Mouse (Mus musculus): ENCODE data around the gene Nfic. TPM values are rescaled to one million over a fixed set of nuclear protein-coding genes. Genes with fewer than 3 reads are reported as not detected.
A peak's percentile ranks its signal among the peaks of the same experiment; 100 is the strongest.

Gene Nfic
- total RNA-seq, 2 experiments from 2014 or later, result 59.5 to 66.8 TPM

DNA sequence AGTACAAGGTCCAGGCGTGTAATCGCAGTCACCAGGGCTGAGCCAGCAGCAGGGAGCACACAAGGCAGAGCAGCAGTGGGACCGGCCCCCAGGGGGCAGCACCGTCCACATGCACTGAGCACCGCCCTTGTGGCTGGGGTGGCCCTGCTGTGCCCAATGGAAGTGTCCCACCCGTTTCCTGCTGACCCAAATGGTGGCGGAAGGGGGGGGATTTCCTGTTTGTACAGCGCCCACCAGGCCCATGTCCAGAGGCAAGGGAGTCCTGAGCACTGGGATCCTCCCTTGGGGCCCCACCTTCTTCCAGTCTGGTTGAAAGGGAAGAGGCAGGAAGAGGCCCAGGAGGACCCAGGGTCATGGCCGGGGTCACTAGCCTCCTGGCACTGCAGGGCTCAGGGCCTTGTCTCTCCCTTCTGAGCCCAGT is 46.6 kb downstream of the Nfic start:
- peak in 1 of 2 experiments; percentile 73 for DNase-seq (ENCODE audit: extremely low spot score in 1 of 2, low spot score in 1 of 2)

- DNase-seq (ENCODE audit: extremely low spot score in 1 of 2, low spot score in 1 of 2), result no peak
Observed at GRCm38 (mm10) chr10:81408424-81408729, 47.1 kb downstream of the Nfic start.

DNA sequence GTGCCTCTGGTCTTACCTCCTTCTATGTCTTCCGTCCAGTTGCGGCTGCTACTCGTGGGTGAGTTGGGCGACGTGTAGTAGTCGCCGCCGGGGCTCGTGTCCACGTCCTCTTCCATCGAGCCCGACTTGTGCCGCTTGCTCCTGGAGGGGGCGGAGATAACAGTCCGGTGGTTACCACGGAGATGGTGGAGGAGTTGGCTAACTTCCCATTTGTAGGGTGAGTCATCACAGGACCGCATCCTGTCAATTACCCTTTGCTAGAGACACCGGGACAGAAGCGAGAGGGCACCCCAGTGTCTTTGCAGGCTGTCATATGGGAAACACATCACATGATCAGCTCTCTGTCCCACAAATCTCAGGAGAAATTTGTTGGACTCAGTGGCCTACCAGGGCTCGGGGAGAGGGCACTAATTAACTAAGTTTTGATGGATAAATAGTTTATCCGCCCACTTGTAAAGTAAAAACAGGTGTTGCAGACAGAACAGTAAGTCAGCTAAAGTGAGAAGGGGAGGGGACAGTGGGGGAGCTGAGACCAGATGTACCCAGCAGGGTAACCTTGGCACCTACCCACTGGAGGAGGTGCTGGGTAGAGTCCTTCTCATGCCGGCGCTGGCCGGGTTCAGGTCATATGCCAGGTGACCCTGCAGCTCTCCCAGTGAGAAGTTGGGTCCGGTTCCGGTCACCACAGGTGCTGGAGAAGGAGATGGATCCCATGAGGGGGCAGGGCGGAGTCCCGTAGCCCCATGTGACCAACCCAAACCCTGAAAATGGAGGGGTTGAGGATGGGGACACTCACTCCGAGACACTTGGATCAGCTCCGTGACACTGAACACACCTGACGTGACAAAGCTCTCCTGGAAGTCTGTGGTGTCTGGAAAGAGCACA is 47.7 kb downstream of the Nfic start:
- no peak for DNase-seq (ENCODE audit: extremely low spot score in 1 of 2, low spot score in 1 of 2)

- no peak for DNase-seq (ENCODE audit: extremely low spot score in 1 of 2, low spot score in 1 of 2)
Observed at GRCm38 (mm10) chr10:81406504-81407440, 48.7 kb downstream of the Nfic start.

DNA sequence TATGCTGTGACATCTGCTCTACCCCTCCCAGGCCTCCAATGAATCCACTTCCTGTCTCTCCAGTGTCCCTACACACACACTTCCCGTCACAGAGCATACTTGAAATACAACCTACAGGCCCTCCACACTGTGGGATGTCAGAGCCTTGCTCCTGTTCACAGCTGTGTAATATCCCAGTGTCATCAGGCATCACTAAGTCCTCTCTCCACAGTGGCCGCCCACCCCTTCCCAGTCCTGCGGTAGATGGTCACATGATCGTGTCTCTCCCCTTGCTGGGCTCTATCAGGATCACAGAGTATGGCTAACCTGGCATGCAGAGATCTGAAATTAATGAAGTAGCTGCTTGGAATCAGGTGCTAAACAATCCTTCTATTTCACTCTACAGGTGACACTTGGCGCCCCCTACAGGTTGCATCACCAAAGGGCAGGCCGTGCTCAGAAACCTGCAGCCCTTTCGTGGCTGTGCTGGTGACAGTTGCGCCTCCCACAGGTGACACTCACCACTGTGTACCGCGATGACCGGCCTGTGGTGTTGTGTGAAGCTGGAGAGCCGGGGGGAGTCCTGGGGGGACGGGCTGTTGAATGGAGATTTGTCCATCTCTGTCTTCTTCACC is 49.7 kb downstream of the Nfic start:
- DNase-seq (ENCODE audit: extremely low spot score in 1 of 2, low spot score in 1 of 2), result peak in 1 of 2 experiments; percentile 74

DNA sequence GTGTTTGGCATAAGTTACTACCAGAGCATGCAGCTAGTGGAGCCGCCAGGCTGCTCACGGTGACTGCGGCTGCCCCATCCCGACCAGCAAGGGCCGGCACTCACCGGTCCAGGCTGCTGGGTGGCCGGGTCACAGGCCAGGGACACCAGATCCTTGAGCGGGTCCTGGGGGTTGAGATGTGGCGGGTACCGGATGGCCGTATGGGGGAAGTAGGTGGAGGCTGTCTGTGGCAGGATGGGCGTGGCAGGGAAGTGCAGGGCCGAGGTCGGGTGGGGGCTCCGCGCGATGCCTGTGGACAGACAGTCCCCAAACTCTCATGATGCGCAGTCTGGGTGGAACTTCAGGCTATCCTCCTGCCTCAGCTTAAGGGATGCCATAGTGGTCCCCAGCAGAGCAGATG is 50.7 kb downstream of the Nfic start:
- no peak for DNase-seq (ENCODE audit: extremely low spot score in 1 of 2, low spot score in 1 of 2)

DNA sequence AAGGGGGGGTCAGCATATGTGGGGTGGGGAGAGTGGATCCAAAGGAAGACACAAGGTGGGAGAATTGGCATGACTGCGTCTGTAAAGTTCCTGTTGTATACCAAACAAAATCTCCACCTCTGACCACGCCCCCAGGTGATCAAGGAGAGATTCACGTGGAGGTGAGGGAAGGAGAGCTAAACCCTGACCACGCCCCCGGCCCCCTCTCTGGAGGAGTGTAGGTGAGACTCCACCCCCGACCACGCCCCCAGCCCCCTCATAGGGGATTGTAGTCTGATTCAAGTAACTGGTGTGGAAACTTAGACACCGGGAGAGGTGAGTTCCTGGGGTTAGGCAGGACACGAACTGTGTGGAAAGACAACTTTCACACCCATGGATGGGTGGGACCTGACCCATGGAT is 51.4 kb downstream of the Nfic start:
- DNase-seq (ENCODE audit: extremely low spot score in 1 of 2, low spot score in 1 of 2), result no peak

DNA sequence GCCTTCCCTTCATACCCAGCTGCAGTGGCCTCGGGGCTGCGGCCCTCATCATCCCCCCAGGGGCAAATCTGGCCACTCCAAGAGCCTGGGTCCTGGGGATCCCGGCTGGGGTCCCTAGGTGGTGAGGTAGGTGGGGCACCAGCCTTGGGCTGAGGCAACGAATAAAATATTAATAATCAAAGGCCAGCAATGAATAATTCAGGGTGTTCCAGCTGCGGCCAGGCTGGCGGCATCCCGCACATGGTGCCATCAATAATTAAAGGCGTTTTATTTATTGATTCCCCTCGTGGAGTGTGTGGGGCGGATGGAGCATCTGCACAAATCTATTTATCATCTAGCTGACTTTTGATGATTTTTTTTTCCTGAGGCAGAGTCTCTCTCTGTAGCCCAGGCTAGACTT is 51.9 kb downstream of the Nfic start:
- DNase-seq (ENCODE audit: extremely low spot score in 1 of 2, low spot score in 1 of 2), result no peak

GRCm38 (mm10) chr10:81402227-81402765 is 53.1 kb downstream of the Nfic start:
- DNase-seq (ENCODE audit: extremely low spot score in 1 of 2, low spot score in 1 of 2), result no peak

DNA sequence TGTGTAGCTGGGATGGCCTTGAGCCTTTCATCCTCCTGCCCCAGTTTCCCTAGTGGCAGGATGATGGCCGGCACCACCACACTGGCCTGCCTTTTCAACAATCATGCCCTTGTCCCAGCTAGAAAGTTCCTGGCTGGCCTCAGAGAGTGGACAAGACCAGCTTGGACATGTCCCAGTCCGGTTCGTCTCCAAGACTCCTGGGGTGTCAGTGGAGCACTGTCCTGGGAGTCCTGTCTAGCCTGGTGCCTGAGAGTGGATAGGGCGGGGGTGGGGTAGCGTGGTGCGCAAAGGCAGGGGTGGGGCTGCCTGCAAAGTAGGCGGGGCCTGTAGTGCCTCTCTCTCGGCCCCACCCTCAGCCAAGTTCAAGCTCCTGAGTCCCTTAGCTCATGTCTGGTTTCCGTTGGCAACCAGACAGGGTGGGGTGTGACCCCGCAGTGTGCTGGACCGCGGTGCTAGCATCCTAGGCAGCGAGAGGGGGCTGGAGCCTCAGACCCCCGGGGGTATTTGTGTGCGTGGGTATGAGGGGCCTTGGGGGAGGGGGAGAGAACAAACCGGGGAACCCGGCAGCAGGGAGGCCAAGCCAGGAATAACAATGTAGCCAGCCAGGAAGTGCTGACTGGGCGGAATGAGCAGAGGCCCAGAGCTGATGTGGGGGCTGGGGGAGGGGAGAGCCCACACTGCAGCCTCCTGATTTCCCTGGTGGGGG is 53.8 kb downstream of the Nfic start:
- DNase-seq (ENCODE audit: extremely low spot score in 1 of 2, low spot score in 1 of 2), result peak in 1 of 2 experiments; percentile 40

DNA sequence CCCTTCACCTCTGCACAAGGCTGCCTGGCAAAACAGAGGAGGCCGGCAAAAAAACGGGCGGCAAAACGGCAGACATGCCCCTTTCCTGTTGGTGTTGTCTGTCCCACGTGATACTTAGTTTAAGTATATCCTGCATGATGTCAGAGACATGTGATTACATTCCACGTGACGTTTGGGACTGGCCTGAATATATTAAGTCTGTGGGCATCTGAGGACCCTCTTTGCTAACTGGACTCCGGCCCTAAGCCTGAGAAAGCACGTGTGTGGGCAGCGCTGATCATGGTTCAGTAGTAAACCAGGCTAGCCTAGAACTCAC is 54.3 kb downstream of the Nfic start:
- DNase-seq (ENCODE audit: extremely low spot score in 1 of 2, low spot score in 1 of 2), result no peak

DNA sequence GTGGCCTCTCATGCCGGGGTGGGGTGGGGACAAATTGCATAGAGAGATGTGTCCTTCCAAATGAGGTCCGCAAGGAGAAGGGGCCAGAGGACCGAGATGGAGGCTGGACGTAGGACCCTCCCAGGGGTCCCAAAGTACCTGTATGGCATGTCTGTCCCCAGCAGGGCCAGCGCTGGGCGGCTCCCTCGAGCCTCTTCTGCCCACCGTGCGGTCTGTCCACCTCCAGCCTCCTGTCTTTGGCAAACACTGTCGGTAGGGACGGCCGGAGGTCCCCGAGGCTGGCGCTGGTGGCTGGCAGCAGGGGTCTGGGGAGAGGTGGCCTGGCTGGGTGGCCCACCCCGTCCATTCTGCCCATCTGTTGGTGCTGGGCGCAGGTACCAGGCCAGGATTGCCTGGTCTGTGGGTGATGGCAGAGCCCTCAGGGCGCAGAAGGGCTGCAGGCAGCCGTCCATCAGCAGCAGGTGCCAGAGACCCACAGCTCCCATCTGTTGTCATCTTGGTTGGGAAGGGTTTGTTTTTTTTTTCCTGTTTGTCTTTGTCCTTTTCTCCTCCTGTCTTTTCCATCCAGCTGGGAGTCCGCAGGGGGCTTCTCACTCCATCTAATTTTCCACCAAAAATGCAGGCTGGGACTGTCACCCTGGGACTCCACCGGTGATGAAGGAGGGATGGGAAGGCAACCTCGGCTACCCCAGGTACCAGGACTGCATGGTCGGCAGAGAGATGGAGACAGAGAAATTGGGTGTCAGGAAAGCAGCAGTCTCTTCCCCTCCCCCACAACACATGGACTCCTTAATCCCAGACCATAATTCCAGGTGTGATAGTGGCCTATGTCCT is 54.8 kb downstream of the Nfic start:
- DNase-seq (ENCODE audit: extremely low spot score in 1 of 2, low spot score in 1 of 2), result no peak

DNA sequence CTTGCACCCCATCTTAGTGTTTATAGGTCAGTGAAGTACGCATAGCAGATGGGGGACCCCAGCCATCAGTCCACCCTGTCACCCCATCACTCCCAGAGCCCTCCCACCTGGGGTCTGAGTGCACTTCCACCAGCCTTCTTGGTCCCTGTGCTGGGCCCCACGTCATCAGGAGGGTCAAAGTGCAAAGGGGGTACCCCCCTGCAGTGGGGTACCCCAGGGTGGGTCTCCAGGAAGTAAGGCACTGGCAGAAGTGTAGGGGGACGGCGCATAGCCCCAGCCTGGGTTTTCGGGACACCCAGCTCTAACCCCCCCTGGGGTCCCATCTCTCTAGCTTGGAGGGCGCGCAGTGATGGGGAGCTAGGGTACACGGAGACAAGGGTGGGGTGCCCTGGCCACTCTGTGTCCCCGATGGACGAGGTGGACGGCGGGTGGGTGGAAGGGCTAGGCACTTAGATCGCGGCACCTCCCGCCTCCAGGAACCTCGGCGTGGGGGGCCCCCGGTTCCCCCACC is 55.6 kb downstream of the Nfic start:
- no peak for DNase-seq (ENCODE audit: extremely low spot score in 1 of 2, low spot score in 1 of 2)

- DNase-seq (ENCODE audit: extremely low spot score in 1 of 2, low spot score in 1 of 2), result no peak
Observed at GRCm38 (mm10) chr10:81399296-81399695, 56.1 kb downstream of the Nfic start.

GRCm38 (mm10) chr10:81396749-81397148 is 58.7 kb downstream of the Nfic start:
- DNase-seq (ENCODE audit: extremely low spot score in 1 of 2, low spot score in 1 of 2), result no peak

DNA sequence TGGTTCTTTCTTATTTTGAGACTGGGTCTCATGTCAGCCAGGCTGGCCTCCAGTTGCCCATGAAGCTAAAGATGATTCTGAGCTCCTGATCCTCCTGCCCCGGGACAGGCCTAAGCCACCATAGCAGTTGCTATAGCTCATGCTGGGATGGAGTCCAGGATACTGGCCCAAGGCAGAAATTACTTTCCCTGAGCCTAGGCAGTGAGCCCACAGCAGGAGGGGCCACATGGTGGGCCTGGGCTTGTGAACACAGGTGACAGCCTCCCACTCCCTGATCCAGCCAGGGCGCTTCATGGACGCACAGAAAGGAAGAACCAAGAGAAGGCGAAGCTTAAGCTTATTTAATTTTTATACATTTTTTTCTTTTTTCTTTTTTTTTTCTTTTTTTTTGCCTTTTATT is 59.6 kb downstream of the Nfic start:
- no peak for DNase-seq (ENCODE audit: extremely low spot score in 1 of 2, low spot score in 1 of 2)

GRCm38 (mm10) chr10:81395127-81395526 is 60.3 kb downstream of the Nfic start:
- peak in 1 of 2 experiments; percentile 82 for DNase-seq (ENCODE audit: extremely low spot score in 1 of 2, low spot score in 1 of 2)

- no peak for DNase-seq (ENCODE audit: extremely low spot score in 1 of 2, low spot score in 1 of 2)
Observed at GRCm38 (mm10) chr10:81393456-81394063, 61.9 kb downstream of the Nfic start.

DNA sequence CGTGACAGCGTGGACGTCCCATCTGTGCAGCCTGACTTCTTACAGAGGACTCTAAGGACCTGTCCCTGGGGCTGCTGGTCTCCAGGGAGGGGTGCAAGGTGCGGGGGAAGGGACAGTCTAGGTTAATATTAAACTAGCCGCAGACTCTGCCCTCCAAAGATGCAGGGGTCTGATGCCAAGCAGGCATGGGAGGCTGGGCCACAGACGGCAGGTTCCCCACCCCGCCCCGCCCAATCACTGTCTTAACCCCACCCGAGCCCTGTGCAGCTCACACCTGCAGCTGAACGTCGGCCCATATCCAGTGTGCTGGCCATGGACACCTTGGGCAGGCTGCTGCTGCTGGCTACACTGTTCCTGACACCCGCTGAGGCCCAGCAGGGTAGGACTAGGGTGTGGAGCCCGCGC is 62.7 kb downstream of the Nfic start, which contains the start of gene Smim24:
Smim24 (plus strand) TSS at position 271 of the 405 bp plus-strand sequence.
- no peak for DNase-seq (ENCODE audit: extremely low spot score in 1 of 2, low spot score in 1 of 2)
